Mouse (Mus musculus) MEL (cell line): ENCODE measurements around the gene Otud5. TPM values are rescaled to one million over a fixed set of nuclear protein-coding genes. Genes with fewer than 3 reads are reported as not detected.
"Not testable (repeated sequence)": the region's sequence is repeated elsewhere in the genome, so short reads cannot be mapped to it uniquely, and the experiment has no call there.

Source experiments
- DNase-seq: peaks from one replicate; pipeline ENCODE4 v3.0.0; 2011; ENCODE audit warnings: low read depth, low spot score
- H3K27ac ChIP-seq: 2 replicates; pipeline ENCODE4 v1.5.1; 2012; ENCODE audit warnings: low read depth, mild to moderate bottlenecking, control low read depth, low read length, moderate library complexity; ENCODE audit not compliant: control insufficient read depth
- H3K27me3 ChIP-seq, 2 experiments: fragments of 150-350 bp in 1 of 2; sonication (generic) in 1 of 2; 2 replicates each; pipeline ENCODE4 v1.6.1; 2012; ENCODE audit warnings: low read length in 2 of 2, mild to moderate bottlenecking in 2 of 2, improper control_type of control experiment in 1 of 2, moderate library complexity in 1 of 2; ENCODE audit not compliant: insufficient read depth in 2 of 2, control insufficient read depth in 1 of 2
- H3K36me3 ChIP-seq, 2 experiments: 2 replicates each; pipeline ENCODE4 v1.6.1; 2012 to 2014; ENCODE audit warnings: low read length in 2 of 2, improper control_type of control experiment in 1 of 2, inconsistent platforms in 1 of 2, mild to moderate bottlenecking in 1 of 2; ENCODE audit not compliant: insufficient read depth in 2 of 2, control insufficient read depth in 1 of 2
- H3K4me1 ChIP-seq, 2 experiments: fragments of 150-350 bp in 1 of 2; sonication (generic) in 1 of 2; 2 replicates each; pipeline ENCODE4 v1.6.1; 2012; ENCODE audit warnings: low read length in 2 of 2, improper control_type of control experiment in 1 of 2, mild to moderate bottlenecking in 1 of 2; ENCODE audit not compliant: insufficient read depth in 2 of 2, control insufficient read depth in 1 of 2
- H3K4me3 ChIP-seq, 2 experiments: fragments of 150-350 bp in 1 of 2; sonication (generic) in 1 of 2; 2 replicates each; pipeline ENCODE4 v1.5.1; 2012; ENCODE audit warnings: low read depth in 2 of 2, low read length in 2 of 2, mild to moderate bottlenecking in 2 of 2, moderate library complexity in 2 of 2, control low read depth in 1 of 2, improper control_type of control experiment in 1 of 2; ENCODE audit not compliant: control insufficient read depth in 1 of 2, insufficient read depth in 1 of 2
- H3K79me2 ChIP-seq: 2 replicates; pipeline ENCODE4 v1.6.1; 2012; ENCODE audit warnings: mild to moderate bottlenecking, low read length, moderate library complexity; ENCODE audit not compliant: control insufficient read depth, poor library complexity, insufficient read depth
- H3K9ac ChIP-seq: 2 replicates; pipeline ENCODE4 v1.6.1; 2012; ENCODE audit warnings: low read depth, mild to moderate bottlenecking, control low read depth, low read length, moderate library complexity; ENCODE audit not compliant: control insufficient read depth, poor library complexity, severe bottlenecking
- H3K9me3 ChIP-seq: fragments of 150-350 bp; sonication (generic); replicated peaks from 2 replicates; pipeline ENCODE4 v1.6.1; 2012; ENCODE audit warnings: mild to moderate bottlenecking, low read length, improper control_type of control experiment, moderate library complexity; ENCODE audit not compliant: insufficient read depth
- CHD1 ChIP-seq: IDR thresholded peaks from 2 replicates; pipeline ENCODE4 v1.6.1; 2012; ENCODE audit warnings: low read depth, mild to moderate bottlenecking, inconsistent platforms, low read length, improper control_type of control experiment
- CHD2 ChIP-seq: IDR thresholded peaks from 2 replicates; pipeline ENCODE4 v1.6.1; 2011; ENCODE audit warnings: low read length, improper control_type of control experiment
- CTCF ChIP-seq, 3 experiments: IDR thresholded peaks in 2 of 3; conservative IDR thresholded peaks in 1 of 3; 2 replicates each; pipeline ENCODE4 v1.5.1; 2011 to 2012; ENCODE audit warnings: low read length in 3 of 3, low read depth in 2 of 3, mild to moderate bottlenecking in 2 of 3, improper control_type of control experiment in 1 of 3, inconsistent platforms in 1 of 3, mixed read lengths in 1 of 3, moderate library complexity in 1 of 3; ENCODE audit not compliant: control insufficient read depth in 1 of 3, insufficient read depth in 1 of 3, poor library complexity in 1 of 3, severe bottlenecking in 1 of 3
- GABPA ChIP-seq: IDR thresholded peaks from 2 replicates; pipeline ENCODE4 v1.6.1; 2012; ENCODE audit warnings: low read depth, mild to moderate bottlenecking, inconsistent platforms, low read length, improper control_type of control experiment, moderate library complexity
- HCFC1 ChIP-seq: IDR thresholded peaks from 2 replicates; pipeline ENCODE4 v1.6.1; 2012; ENCODE audit warnings: low read depth, mild to moderate bottlenecking, inconsistent platforms, low read length, improper control_type of control experiment, moderate library complexity
- JUND ChIP-seq: IDR thresholded peaks from 2 replicates; pipeline ENCODE4 v1.6.1; 2011; ENCODE audit warnings: low read depth, mild to moderate bottlenecking, improper control_type of control experiment, low read length
- MAFK ChIP-seq: IDR thresholded peaks from 2 replicates; pipeline ENCODE4 v1.6.1; 2011; ENCODE audit warnings: low read depth, mild to moderate bottlenecking, low read length, improper control_type of control experiment, borderline replicate concordance
- MEF2A ChIP-seq: IDR thresholded peaks from 2 replicates; pipeline ENCODE4 v1.6.1; 2014; ENCODE audit warnings: low read depth, mild to moderate bottlenecking, inconsistent platforms, low read length, improper control_type of control experiment; ENCODE audit not compliant: poor library complexity, insufficient replicate concordance, severe bottlenecking; ENCODE audit errors: extremely low read depth
- MXI1 ChIP-seq: IDR thresholded peaks from 2 replicates; pipeline ENCODE4 v1.6.1; 2011; ENCODE audit warnings: mild to moderate bottlenecking, low read depth, low read length, improper control_type of control experiment
- MYB ChIP-seq: IDR thresholded peaks from 2 replicates; pipeline ENCODE4 v1.6.1; 2011; ENCODE audit warnings: mild to moderate bottlenecking, low read depth, low read length, improper control_type of control experiment
- MYC ChIP-seq: IDR thresholded peaks from 2 replicates; pipeline ENCODE4 v1.6.1; 2011; ENCODE audit warnings: low read depth, mild to moderate bottlenecking, low read length, improper control_type of control experiment, moderate library complexity
- NRF1 ChIP-seq: IDR thresholded peaks from 2 replicates; pipeline ENCODE4 v1.6.1; 2014; ENCODE audit warnings: low read depth, mild to moderate bottlenecking, inconsistent platforms, low read length, improper control_type of control experiment, moderate library complexity; ENCODE audit not compliant: poor library complexity, insufficient read depth, severe bottlenecking
- POLR2A ChIP-seq, 2 experiments: IDR thresholded peaks; 2 replicates each; pipeline ENCODE4 v1.6.1; 2011 to 2012; ENCODE audit warnings: low read length in 2 of 2, mild to moderate bottlenecking in 2 of 2, control low read depth in 1 of 2, improper control_type of control experiment in 1 of 2, low read depth in 1 of 2, moderate library complexity in 1 of 2; ENCODE audit not compliant: control insufficient read depth in 1 of 2, insufficient read depth in 1 of 2, poor library complexity in 1 of 2
- POLR2AphosphoS2 ChIP-seq: IDR thresholded peaks from 2 replicates; pipeline ENCODE4 v1.6.1; 2011; ENCODE audit warnings: low read length, improper control_type of control experiment
- RAD21 ChIP-seq: IDR thresholded peaks from 2 replicates; pipeline ENCODE4 v1.6.1; 2011; ENCODE audit warnings: mild to moderate bottlenecking, low read depth, low read length, improper control_type of control experiment
- RCOR1 ChIP-seq: IDR thresholded peaks from 2 replicates; pipeline ENCODE4 v1.6.1; 2012; ENCODE audit warnings: low read depth, mild to moderate bottlenecking, inconsistent platforms, low read length, improper control_type of control experiment
- SIN3A ChIP-seq: IDR thresholded peaks from 2 replicates; pipeline ENCODE4 v1.6.1; 2012; ENCODE audit warnings: low read length, improper control_type of control experiment, inconsistent platforms
- SMC3 ChIP-seq: IDR thresholded peaks from 2 replicates; pipeline ENCODE4 v1.6.1; 2011; ENCODE audit warnings: low read depth, low read length, improper control_type of control experiment
- TBP ChIP-seq: IDR thresholded peaks from 2 replicates; pipeline ENCODE4 v1.8.0; 2011; ENCODE audit warnings: low read depth, low read length, improper control_type of control experiment
- TCF12 ChIP-seq: IDR thresholded peaks from 2 replicates; pipeline ENCODE4 v1.6.1; 2014; ENCODE audit warnings: low read depth, mild to moderate bottlenecking, inconsistent platforms, low read length, improper control_type of control experiment, moderate library complexity
- USF1 ChIP-seq: IDR thresholded peaks from 2 replicates; pipeline ENCODE4 v1.6.1; 2014; ENCODE audit warnings: low read depth, mild to moderate bottlenecking, inconsistent platforms, low read length, improper control_type of control experiment, moderate library complexity
- ZC3H11A ChIP-seq: IDR thresholded peaks from 2 replicates; pipeline ENCODE4 v1.6.1; 2012; ENCODE audit warnings: low read depth, mild to moderate bottlenecking, inconsistent platforms, low read length, improper control_type of control experiment
- polyA plus RNA-seq, 2 experiments: library from polyadenylated mRNA; stranded (reverse) in 1 of 2; unstranded in 1 of 2; fragments of >175 nt in 1 of 2; fragments of >200 nt in 1 of 2; gene quantifications; 2 replicates each; pipeline versions ENCODE4 v1.2.1 to v1.2.4; 2012; ENCODE audit warnings: low replicate concordance in 2 of 2, low read depth in 1 of 2; ENCODE audit not compliant: insufficient read length in 2 of 2, insufficient read depth in 1 of 2, missing spikeins in 1 of 2
- total RNA-seq: library from RNA; depleted of rRNA; stranded (reverse); fragments of 300-350 nt; gene quantifications from 2 replicates; pipeline ENCODE4 v1.2.3, GENCODE M21; 2012

Otud5 gene
- total and polyA plus RNA-seq, 3 experiments: 76.4 to 1,180 (median 197) TPM

DNA sequence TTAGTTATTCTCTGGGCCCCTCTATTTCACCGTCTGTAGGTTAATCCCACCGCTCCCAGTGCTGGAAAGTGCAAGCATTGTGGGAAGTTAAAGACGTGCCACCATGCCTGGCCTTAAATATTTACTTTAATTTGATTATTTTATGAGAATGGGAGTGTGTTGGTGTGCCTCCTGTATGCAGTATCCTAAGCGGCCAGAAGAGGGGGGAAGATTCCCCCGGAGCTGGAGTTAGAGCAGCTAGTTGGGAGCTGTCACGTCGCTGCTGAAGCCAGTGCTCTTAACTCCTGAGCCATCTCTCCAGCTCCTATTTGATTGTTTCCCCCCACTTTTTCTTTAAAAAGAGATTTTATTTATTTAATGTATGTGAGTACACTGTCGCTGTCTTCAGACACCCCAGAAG, 26.1 kb upstream of the Otud5 start:
- TF ChIP-seq CTCF (IDR thresholded peaks at IDR 0.05 in 2 of 3, conservative IDR thresholded peaks at IDR 0.05 in 1 of 3; ENCODE audit: control insufficient read depth in 1 of 3, insufficient read depth in 1 of 3, low read depth in 2 of 3, low read length in 3 of 3, poor library complexity in 1 of 3, severe bottlenecking in 1 of 3) (peak; percentile 51 to 67 (median 60)), RAD21 (peak; percentile 47), SMC3 (peak; percentile 60)
- not testable (repeated sequence) for H3K27ac ChIP-seq, H3K9ac ChIP-seq, H3K79me2 ChIP-seq, H3K27me3 ChIP-seq, H3K4me3 ChIP-seq, H3K4me1 ChIP-seq, H3K36me3 ChIP-seq, H3K9me3 ChIP-seq
- DNase-seq: peak; percentile 62

DNA sequence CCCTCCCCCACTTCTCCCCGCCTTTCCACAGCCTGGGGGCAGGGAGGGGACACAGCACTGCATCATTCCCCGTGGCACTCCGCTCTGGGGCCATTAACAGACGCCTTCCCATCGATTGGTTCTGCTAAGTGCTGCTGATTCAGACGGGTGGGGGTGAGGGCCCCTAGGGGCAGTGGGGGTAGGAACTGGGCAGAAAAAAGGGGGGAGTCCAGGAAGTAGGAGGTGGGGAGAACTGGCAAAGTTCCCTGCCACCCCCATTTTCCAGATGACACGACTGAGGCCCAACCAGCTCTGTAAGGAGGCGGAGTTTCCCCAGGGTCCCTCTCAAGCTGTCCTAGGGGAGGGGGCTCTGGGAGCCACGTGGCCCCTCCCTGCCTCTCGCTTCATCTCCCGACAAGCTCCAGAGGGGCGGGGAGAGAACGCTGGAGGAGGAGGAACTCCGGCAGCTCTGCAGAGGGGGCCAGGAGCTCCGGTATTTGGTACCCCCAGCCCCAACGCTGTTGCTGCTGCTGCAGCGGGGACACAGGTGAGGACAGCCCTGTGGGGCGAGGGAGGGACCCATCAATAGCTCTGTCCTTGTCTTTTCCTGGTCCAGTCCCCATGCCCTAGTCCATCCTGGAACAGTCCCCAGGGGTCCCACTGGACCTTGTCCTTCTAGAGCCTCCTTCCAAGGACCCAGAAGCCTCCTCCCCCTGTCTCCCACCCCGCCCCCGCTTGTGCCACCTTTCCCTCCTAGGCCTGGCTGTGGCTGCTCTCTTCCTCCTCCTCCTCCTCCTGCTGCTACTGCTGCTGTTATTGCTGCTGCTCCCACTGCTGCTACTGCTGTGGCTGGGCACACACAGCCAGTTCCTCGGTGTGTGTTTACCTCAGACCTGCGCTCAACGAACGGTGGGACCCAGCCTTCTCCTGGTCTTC, 19.0 kb upstream of the Otud5 start, which contains the start of gene Kcnd1:
Gene Kcnd1 (plus strand): TSS at position 425 of the 915 bp plus-strand sequence.
- peaks cover 0 to 6% of the 10 kb centered on the region in 2 experiments; a peak in 1 of 4 replicates for H3K36me3 ChIP-seq
- no peak for DNase-seq
- H3K9ac ChIP-seq: no peak within 1 kb of the TSS
- no peaks in the 10 kb centered on the region for H3K9me3 ChIP-seq
- H3K27me3 ChIP-seq: no peaks in the 10 kb centered on the region
- H3K4me1 ChIP-seq: no peaks in the 10 kb centered on the region
- TF ChIP-seq CTCF (IDR thresholded peaks at IDR 0.05 in 2 of 3, conservative IDR thresholded peaks at IDR 0.05 in 1 of 3; ENCODE audit: control insufficient read depth in 1 of 3, insufficient read depth in 1 of 3, low read depth in 2 of 3, low read length in 3 of 3, poor library complexity in 1 of 3, severe bottlenecking in 1 of 3) (no peak), POLR2AphosphoS2 (no peak), RAD21 (no peak), CHD2 (no peak), MXI1 (no peak), GABPA (no peak), RCOR1 (no peak), TBP (no peak), JUND (no peak), USF1 (no peak), MYB (no peak)
- no peaks in the 10 kb centered on the region for H3K79me2 ChIP-seq
- H3K27ac ChIP-seq: no peak within 1 kb of the TSS
- no peak within 1 kb of the TSS for H3K4me3 ChIP-seq

GRCm38 (mm10) chrX:7837146-7837545, 4.0 kb upstream of the Otud5 start:
- no peaks in the 10 kb centered on the region for H3K27me3 ChIP-seq
- peaks cover 0 to 26% of the 10 kb centered on the region in 2 experiments; a peak in 2 of 4 replicates for H3K36me3 ChIP-seq
- peak overlapping the region; percentile 73 for H3K27ac ChIP-seq
- H3K9me3 ChIP-seq: no peaks in the 10 kb centered on the region
- H3K4me3 ChIP-seq: no peak overlapping the region
- H3K79me2 ChIP-seq: peaks cover 3% of the 10 kb centered on the region
- peak; percentile 77 for DNase-seq
- no peak overlapping the region; the same call in 1 of the 2 replicates for H3K9ac ChIP-seq
- peaks cover 12 to 38% of the 10 kb centered on the region in 2 experiments for H3K4me1 ChIP-seq
- TF ChIP-seq RCOR1 (no peak), MEF2A (no peak), SMC3 (no peak), CHD2 (no peak), CHD1 (no peak), SIN3A (peak; percentile 40; the same call in 1 of the 2 replicates), USF1 (no peak), TBP (no peak), ZC3H11A (no peak), NRF1 (no peak), MYC (no peak), POLR2A (IDR thresholded peaks at IDR 0.05; ENCODE audit: control insufficient read depth in 1 of 2, insufficient read depth in 1 of 2, low read depth in 1 of 2, low read length in 2 of 2, poor library complexity in 1 of 2) (no peak), RAD21 (no peak), MYB (no peak), MAFK (no peak), HCFC1 (no peak), MXI1 (no peak), TCF12 (peak; percentile 83)
